Mouse (Mus musculus) spleen, adult 2 months (tissue): ENCODE measurements at regions not wholly inside any gene's neighbourhood (a gene's known extent, or its start where the extent isn't known, plus 50 kb on each side); places are given as distances from the start of the nearest gene placed in this dataset.

ENCODE experiments used
- DNase-seq, 2 experiments: peaks; one replicate each; pipeline versions ENCODE4 v3.0.0 to v3.0.0-alpha.2; 2012 to 2021; ENCODE audit warnings: low spot score in 2 of 2, low read depth in 1 of 2
- H3K27ac ChIP-seq: fragments of 200-500 bp; 2 replicates; pipeline ENCODE4 v1.5.1; 2012; ENCODE audit warnings: low read length, inconsistent platforms; ENCODE audit not compliant: insufficient read depth
- H3K27me3 ChIP-seq: fragments of 200-500 bp; 2 replicates; pipeline ENCODE4 v1.6.1; 2012; ENCODE audit warnings: mild to moderate bottlenecking, moderate library complexity, low read length, inconsistent platforms; ENCODE audit not compliant: control insufficient read depth, insufficient read depth
- H3K36me3 ChIP-seq: fragments of 200-500 bp; 2 replicates; pipeline ENCODE4 v1.6.1; 2012; ENCODE audit warnings: mild to moderate bottlenecking, low read length, inconsistent platforms; ENCODE audit not compliant: control insufficient read depth, insufficient read depth
- H3K4me1 ChIP-seq: fragments of 200-500 bp; 2 replicates; pipeline ENCODE4 v1.6.1; 2011; ENCODE audit warnings: inconsistent platforms; ENCODE audit not compliant: control insufficient read depth, insufficient read depth, insufficient read length
- H3K4me3 ChIP-seq: fragments of 200-500 bp; 2 replicates; pipeline ENCODE4 v1.5.1; 2011; ENCODE audit warnings: mild to moderate bottlenecking, inconsistent platforms; ENCODE audit not compliant: insufficient read depth, insufficient read length; ENCODE audit errors: extremely low read depth
- CTCF ChIP-seq: fragments of 200-500 bp; IDR thresholded peaks from 2 replicates; pipeline ENCODE4 v1.5.1; 2011; ENCODE audit warnings: mild to moderate bottlenecking, inconsistent platforms; ENCODE audit not compliant: insufficient read depth, insufficient read length, insufficient replicate concordance; ENCODE audit errors: extremely low read depth
- POLR2A ChIP-seq: fragments of 200-500 bp; IDR thresholded peaks from 2 replicates; pipeline ENCODE4 v1.6.1; 2011; ENCODE audit warnings: low read depth, low read length, inconsistent platforms
- WGBS: fragments of 180-500 bp; shearing (Covaris S2); methylation state at CpG from one replicate; pipeline ENCODE4 v1.1.7; 2018; 5-methylcytosine and 5-hydroxymethylcytosine counted together

- H3K27me3 ChIP-seq = no peaks in the 10 kb centered on the region
- no peak overlapping the region for H3K27ac ChIP-seq
- WGBS = 85% methylated on average over 5 of the region's 5 CpGs
- TF ChIP-seq CTCF (no peak), POLR2A (no peak)
- no peak for DNase-seq
- no peaks in the 10 kb centered on the region for H3K36me3 ChIP-seq
- H3K4me1 ChIP-seq = no peaks in the 10 kb centered on the region
- H3K4me3 ChIP-seq = no peak overlapping the region
Observed at GRCm38 (mm10) chr2:115460028-115460881, 121.3 kb upstream of the BC052040 start.

- H3K27ac ChIP-seq = no peak overlapping the region
- TF ChIP-seq POLR2A (no peak), CTCF (no peak)
- no peaks in the 10 kb centered on the region for H3K4me1 ChIP-seq
- no peak for DNase-seq
- 89% methylated on average over 1 of the region's 1 CpGs for WGBS
- no peaks in the 10 kb centered on the region for H3K27me3 ChIP-seq
- no peaks in the 10 kb centered on the region for H3K36me3 ChIP-seq
- H3K4me3 ChIP-seq = no peak overlapping the region
Observed at GRCm38 (mm10) chr2:115460882-115461151, 120.7 kb upstream of the BC052040 start.

DNA sequence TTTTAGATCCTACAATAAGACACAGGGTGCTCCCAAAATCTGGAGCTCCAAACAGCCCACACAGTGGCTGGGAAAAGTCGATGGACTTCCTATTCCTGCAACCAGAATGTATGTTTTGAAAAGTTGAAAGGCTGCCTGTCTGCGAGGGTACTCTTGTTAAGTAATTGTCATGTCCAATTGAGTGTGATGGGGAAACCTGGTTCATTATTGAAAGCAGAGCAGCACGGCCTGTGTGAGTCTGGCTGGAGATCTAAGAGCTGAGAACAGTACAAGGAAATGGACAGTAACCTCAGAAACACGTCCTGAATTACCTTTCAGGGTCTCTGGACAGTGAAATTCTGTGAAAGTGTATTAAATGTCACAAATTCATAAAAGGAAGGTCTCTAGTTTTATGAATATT is 115.3 kb upstream of the BC052040 start:
- H3K36me3 ChIP-seq = no peaks in the 10 kb centered on the region
- no peaks in the 10 kb centered on the region for H3K4me1 ChIP-seq
- DNase-seq = no peak
- H3K27ac ChIP-seq = no peak overlapping the region
- WGBS = 79% methylated on average over 4 of the region's 4 CpGs
- H3K27me3 ChIP-seq = no peaks in the 10 kb centered on the region
- TF ChIP-seq CTCF = no peak
- no peak for TF ChIP-seq POLR2A
- no peak overlapping the region for H3K4me3 ChIP-seq

DNA sequence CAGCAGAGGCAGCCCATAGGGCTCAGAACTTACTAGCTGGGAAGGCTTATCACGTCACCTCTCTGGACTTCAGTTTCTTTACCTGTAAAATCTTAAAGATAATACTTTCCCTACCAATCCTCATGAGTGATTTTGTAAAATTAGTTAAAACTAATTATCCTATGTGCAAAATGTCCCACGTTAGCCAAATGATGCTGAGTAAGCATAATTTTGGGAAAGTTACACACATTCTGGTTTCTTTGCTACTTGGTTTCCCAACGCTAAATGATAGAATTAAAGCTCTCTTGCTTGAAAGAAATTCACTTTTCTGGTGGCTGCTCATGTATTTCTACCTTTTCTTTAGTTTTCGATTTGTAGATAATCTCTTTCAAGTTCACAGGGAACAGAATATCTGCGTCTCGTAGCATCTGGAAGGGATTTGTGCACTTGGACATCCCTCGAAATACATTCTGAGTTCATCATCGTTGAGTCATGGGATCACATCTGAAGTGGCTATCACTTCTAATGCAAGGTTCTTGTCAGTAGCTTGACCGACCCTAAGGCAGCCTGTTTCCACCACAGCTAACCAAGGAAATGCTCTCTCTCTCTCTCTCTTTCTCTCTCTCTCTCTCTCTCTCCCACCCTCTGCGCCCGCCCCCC is 114.3 kb upstream of the BC052040 start:
- H3K4me1 ChIP-seq = no peaks in the 10 kb centered on the region
- no peaks in the 10 kb centered on the region for H3K27me3 ChIP-seq
- H3K36me3 ChIP-seq = no peaks in the 10 kb centered on the region
- no peak overlapping the region for H3K4me3 ChIP-seq
- no peak for DNase-seq
- H3K27ac ChIP-seq = no peak overlapping the region
- TF ChIP-seq POLR2A = no peak
- TF ChIP-seq CTCF = no peak
- 92% methylated on average over 11 of the region's 11 CpGs for WGBS

GRCm38 (mm10) chr2:115467936-115468335 is 113.6 kb upstream of the BC052040 start:
- Histone ChIP-seq H3K4me1 (no peaks in the 10 kb centered on the region), H3K27ac (no peak overlapping the region), H3K36me3 (no peaks in the 10 kb centered on the region), H3K27me3 (no peaks in the 10 kb centered on the region), H3K4me3 (no peak overlapping the region)
- no peak for DNase-seq
- 83% methylated on average over 6 of the region's 6 CpGs for WGBS
- TF ChIP-seq CTCF (no peak), POLR2A (no peak)

DNA sequence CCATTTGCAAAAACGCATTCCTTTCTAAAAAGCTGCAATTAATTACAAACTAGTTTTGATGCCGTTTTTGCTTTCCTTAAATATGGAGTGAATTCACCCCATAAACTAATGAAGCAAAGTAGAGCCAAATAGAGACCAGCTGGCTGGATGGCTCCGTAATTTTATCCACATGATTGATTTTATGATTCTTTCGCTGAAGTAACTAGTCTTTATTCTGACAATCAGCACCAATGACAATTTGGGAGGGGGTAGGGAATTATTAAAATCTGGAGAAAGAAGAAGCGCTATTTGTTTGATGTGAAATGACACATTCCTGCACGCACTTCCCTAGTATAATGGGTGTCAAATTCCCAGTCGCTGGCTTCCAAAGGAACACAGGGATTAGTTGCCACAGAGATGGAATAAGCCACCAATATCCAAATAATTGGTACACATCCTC is 113.0 kb upstream of the BC052040 start:
- H3K27me3 ChIP-seq = no peaks in the 10 kb centered on the region

More for the DNA sequence above, 113.0 kb upstream of the BC052040 start:
- Histone ChIP-seq H3K4me3 (no peak overlapping the region), H3K27ac (no peak overlapping the region), H3K36me3 (no peaks in the 10 kb centered on the region), H3K4me1 (no peaks in the 10 kb centered on the region)
- no peak for DNase-seq
- TF ChIP-seq CTCF (no peak), POLR2A (no peak)
- 86% methylated on average over 7 of the region's 7 CpGs for WGBS
